Comparison of ENCODE assay signal across 25 mouse cellular contexts in genomic region chr11:120945266-120945665, GRCm38 (mm10). TPM values are rescaled to one million over a fixed set of nuclear protein-coding genes. Genes with fewer than 3 reads are reported as not detected.
DNase-seq lines count a peak whose midpoint lies in the region; ATAC-seq lines count a peak whose summit lies in the region.
"Had no signal": no experiment of that assay in that cellular context is flagged by ENCODE, and none has a peak within 500 bp of the region (broad histone marks: within the 10 kb centered on the region; RNA-seq: fewer than 3 reads in every experiment).

No protein-coding gene starts in this region.

- H3K27me3 ChIP-seq in embryonic facial prominence, embryonic 13.5 days, result peaks cover 13% of the 10 kb centered on the region; the same call in 1 of the 2 replicates
- peaks cover 19% of the 10 kb centered on the region; the same call in 1 of the 2 replicates for H3K27me3 ChIP-seq in embryonic facial prominence, embryonic 10.5 days (replicated peaks; ENCODE audit: low read depth, poor library complexity, severe bottlenecking)
- peaks cover 3% of the 10 kb centered on the region; the same call in 1 of the 2 replicates for H3K27me3 ChIP-seq in midbrain, embryonic 11.5 days (ENCODE audit: control insufficient read depth, insufficient read depth, low read length)
- peaks cover 16% of the 10 kb centered on the region for H3K27me3 ChIP-seq in midbrain, embryonic 10.5 days (ENCODE audit: low read depth, poor library complexity, severe bottlenecking)
- H3K27me3 ChIP-seq: Patski had no signal

- no peak for ATAC-seq in embryonic facial prominence, embryonic 13.5 days (ENCODE audit: insufficient number of reproducible peaks, insufficient read depth, low FRiP score, low TSS enrichment, low read depth)
- no peak for ATAC-seq in midbrain, embryonic 11.5 days (ENCODE audit: low FRiP score)
- ATAC-seq in granulocyte monocyte progenitor cell, adult 5-6 weeks (replicated peaks; ENCODE audit: poor library complexity, severe bottlenecking), result no peak
- ATAC-seq: CD4-positive, CD25-positive, alpha-beta regulatory T cell, adult 4 months; forebrain, embryonic 14.5 days; forebrain, embryonic 16.5 days; Patski had no signal

- no peak for DNase-seq in embryonic facial prominence, embryonic 10.5 days (ENCODE audit: low spot score)
- DNase-seq in midbrain, embryonic 11.5 days (ENCODE audit: low spot score, missing footprints), result peak; percentile 71
- no peak for DNase-seq in midbrain, embryonic 10.5 days (ENCODE audit: low spot score)
- DNase-seq: adrenal gland, adult 2 months; adrenal gland, postnatal 10 days; adrenal gland, postnatal 25 days; B cell, adult 2 months; cerebellum, adult 11 months; cerebellum, adult 18-20 months; cerebellum, adult 8-10 months; cerebellum, adult 9-11 months; cerebellum, postnatal 14 days; cerebellum, postnatal 36 days; embryo, embryonic 11 days had no signal

- no peaks in the 10 kb centered on the region for H3K9me3 ChIP-seq in embryonic facial prominence, embryonic 13.5 days
- H3K9me3 ChIP-seq in embryonic facial prominence, embryonic 10.5 days, result no peaks in the 10 kb centered on the region
- H3K9me3 ChIP-seq in midbrain, embryonic 11.5 days (ENCODE audit: control insufficient read depth, low read length), result no peaks in the 10 kb centered on the region
- no peaks in the 10 kb centered on the region for H3K9me3 ChIP-seq in midbrain, embryonic 10.5 days (replicated peaks)
- H3K9me3 ChIP-seq: embryonic facial prominence, embryonic 12.5 days; embryonic facial prominence, embryonic 15.5 days; forebrain, embryonic 10.5 days; forebrain, embryonic 12.5 days had no signal

- H3K36me3 ChIP-seq in embryonic facial prominence, embryonic 13.5 days, result no peaks in the 10 kb centered on the region
- H3K36me3 ChIP-seq in embryonic facial prominence, embryonic 10.5 days (replicated peaks), result no peaks in the 10 kb centered on the region
- H3K36me3 ChIP-seq in midbrain, embryonic 11.5 days (ENCODE audit: control insufficient read depth, insufficient read depth, low read length), result no peaks in the 10 kb centered on the region
- H3K36me3 ChIP-seq in midbrain, embryonic 10.5 days, result no peaks in the 10 kb centered on the region
- H3K36me3 ChIP-seq: embryonic facial prominence, embryonic 12.5 days; embryonic facial prominence, embryonic 15.5 days; forebrain, embryonic 10.5 days; forebrain, embryonic 12.5 days had no signal

- no peak overlapping the region for H3K4me2 ChIP-seq in embryonic facial prominence, embryonic 13.5 days
- H3K4me2 ChIP-seq in midbrain, embryonic 11.5 days, result no peak overlapping the region
- H3K4me2 ChIP-seq: embryonic facial prominence, embryonic 12.5 days; embryonic facial prominence, embryonic 15.5 days; forebrain, embryonic 12.5 days had no signal

- H3K9ac ChIP-seq in embryonic facial prominence, embryonic 13.5 days, result 0 out of 2 replicates have a peak overlapping the region, but pooled peaks have one; percentile 11
- H3K9ac ChIP-seq in midbrain, embryonic 11.5 days (ENCODE audit: low read length), result no peak overlapping the region
- H3K9ac ChIP-seq: embryonic facial prominence, embryonic 12.5 days; embryonic facial prominence, embryonic 15.5 days; forebrain, embryonic 12.5 days had no signal

- H3K27ac ChIP-seq in embryonic facial prominence, embryonic 13.5 days, result no peak overlapping the region
- H3K27ac ChIP-seq in embryonic facial prominence, embryonic 10.5 days (replicated peaks), result no peak overlapping the region
- H3K27ac ChIP-seq in midbrain, embryonic 11.5 days (ENCODE audit: low read depth, low read length), result no peak overlapping the region
- H3K27ac ChIP-seq in midbrain, embryonic 10.5 days (replicated peaks), result no peak overlapping the region
- H3K27ac ChIP-seq: embryonic facial prominence, embryonic 12.5 days; embryonic facial prominence, embryonic 15.5 days; forebrain, embryonic 10.5 days; forebrain, embryonic 12.5 days had no signal

- WGBS in embryonic facial prominence, embryonic 13.5 days, result 80% methylated on average over 7 of the region's 7 CpGs
- 84% methylated on average over 7 of the region's 7 CpGs for WGBS in embryonic facial prominence, embryonic 10.5 days
- WGBS in midbrain, embryonic 11.5 days, result 85% methylated on average over 7 of the region's 7 CpGs
- 83% methylated on average over 7 of the region's 7 CpGs for WGBS in midbrain, embryonic 10.5 days

- no peak overlapping the region for H3K4me3 ChIP-seq in embryonic facial prominence, embryonic 13.5 days
- H3K4me3 ChIP-seq in embryonic facial prominence, embryonic 10.5 days, result no peak overlapping the region
- H3K4me3 ChIP-seq in midbrain, embryonic 11.5 days (ENCODE audit: low read depth, low read length), result no peak overlapping the region
- H3K4me3 ChIP-seq in midbrain, embryonic 10.5 days, result no peak overlapping the region
- H3K4me3 ChIP-seq: embryonic facial prominence, embryonic 12.5 days; embryonic facial prominence, embryonic 15.5 days; erythroblast, embryonic 14.5 days; forebrain, embryonic 10.5 days; forebrain, embryonic 12.5 days had no signal

- peaks cover 12% of the 10 kb centered on the region for H3K4me1 ChIP-seq in embryonic facial prominence, embryonic 13.5 days
- H3K4me1 ChIP-seq in embryonic facial prominence, embryonic 10.5 days, result peaks cover 27% of the 10 kb centered on the region
- peaks cover 12% of the 10 kb centered on the region for H3K4me1 ChIP-seq in midbrain, embryonic 11.5 days (ENCODE audit: control insufficient read depth, insufficient read depth, low read length)
- H3K4me1 ChIP-seq in midbrain, embryonic 10.5 days, result peaks cover 21% of the 10 kb centered on the region

RNA-seq across cellular contexts. Expression of gene Slc16a3, which starts 3.0 kb away (rescaled TPM):
- 56.4 and 63.4 TPM in 2 replicates for polyA plus RNA-seq in embryonic facial prominence, embryonic 13.5 days (2015; fragmentation: Nextera tagmentation; extraction: Ambion mirVana)
- 131 and 182 TPM in 2 replicates for polyA plus RNA-seq in embryonic facial prominence, embryonic 10.5 days (2016; fragmentation: Nextera tagmentation; extraction: Ambion mirVana)
- 24.1 and 30.4 TPM in 2 replicates for polyA plus RNA-seq in midbrain, embryonic 11.5 days (2014; fragmentation: Nextera tagmentation; extraction: Ambion mirVana)
- 120 and 215 TPM in 2 replicates for polyA plus RNA-seq in midbrain, embryonic 10.5 days (2016; fragmentation: Nextera tagmentation; extraction: Ambion mirVana)
- 5.0 and 11.3 TPM in 2 replicates for total RNA-seq in granulocyte monocyte progenitor cell, adult 5-6 weeks (2014; fragmentation: Nextera tagmentation)
- total RNA-seq in granulocyte monocyte progenitor cell, adult 5-6 weeks (2017), result 4.1 and 4.7 TPM in 2 replicates

RNA-seq across cellular contexts. Expression of gene Ccdc57, which starts 12.6 kb away (rescaled TPM):
- 6.1 and 6.8 TPM in 2 replicates for polyA plus RNA-seq in embryonic facial prominence, embryonic 13.5 days (2015; fragmentation: Nextera tagmentation; extraction: Ambion mirVana)
- polyA plus RNA-seq in embryonic facial prominence, embryonic 10.5 days (2016; fragmentation: Nextera tagmentation; extraction: Ambion mirVana), result 6.5 and 6.8 TPM in 2 replicates
- polyA plus RNA-seq in midbrain, embryonic 11.5 days (2014; fragmentation: Nextera tagmentation; extraction: Ambion mirVana), result 4.3 and 4.5 TPM in 2 replicates
- 5.9 and 6.2 TPM in 2 replicates for polyA plus RNA-seq in midbrain, embryonic 10.5 days (2016; fragmentation: Nextera tagmentation; extraction: Ambion mirVana)
- 4.6 and 5.2 TPM in 2 replicates for total RNA-seq in granulocyte monocyte progenitor cell, adult 5-6 weeks (2014; fragmentation: Nextera tagmentation)
- total RNA-seq in granulocyte monocyte progenitor cell, adult 5-6 weeks (2017), result 5.6 and 6.9 TPM in 2 replicates

RNA-seq across cellular contexts. Expression of gene Csnk1d, which starts 45.9 kb away (rescaled TPM):
- 132 and 134 TPM in 2 replicates for polyA plus RNA-seq in embryonic facial prominence, embryonic 13.5 days (2015; fragmentation: Nextera tagmentation; extraction: Ambion mirVana)
- polyA plus RNA-seq in embryonic facial prominence, embryonic 10.5 days (2016; fragmentation: Nextera tagmentation; extraction: Ambion mirVana), result 129 and 133 TPM in 2 replicates
- 60.9 and 71.3 TPM in 2 replicates for polyA plus RNA-seq in midbrain, embryonic 11.5 days (2014; fragmentation: Nextera tagmentation; extraction: Ambion mirVana)
- 120 and 136 TPM in 2 replicates for polyA plus RNA-seq in midbrain, embryonic 10.5 days (2016; fragmentation: Nextera tagmentation; extraction: Ambion mirVana)
- 53.7 and 63.6 TPM in 2 replicates for total RNA-seq in granulocyte monocyte progenitor cell, adult 5-6 weeks (2014; fragmentation: Nextera tagmentation)
- 68.2 and 70.6 TPM in 2 replicates for total RNA-seq in granulocyte monocyte progenitor cell, adult 5-6 weeks (2017)
